Mouse (Mus musculus): Measurements from ENCODE around the gene Gpsm2.

The Gpsm2 gene

GRCm38 (mm10) chr3:108722036-108722872 lies at the start of gene Gpsm2:
Gene Gpsm2, minus strand, starts transcription at chr3:108722309.
- DNase-seq (ENCODE audit: low spot score), result peak; percentile 88

- no peak for DNase-seq (ENCODE audit: low spot score)
Measured at GRCm38 (mm10) chr3:108770725-108771368, 48.7 kb upstream of the Gpsm2 start.

GRCm38 (mm10) chr3:108769547-108769946 lies 47.4 kb upstream of the Gpsm2 start:
- DNase-seq (ENCODE audit: low spot score), result no peak

GRCm38 (mm10) chr3:108767416-108767815 lies 45.3 kb upstream of the Gpsm2 start:
- DNase-seq (ENCODE audit: low spot score), result no peak

- DNase-seq (ENCODE audit: low spot score), result no peak
Measured at GRCm38 (mm10) chr3:108766943-108767342, 44.8 kb upstream of the Gpsm2 start.

GRCm38 (mm10) chr3:108765476-108765875 lies 43.4 kb upstream of the Gpsm2 start:
- DNase-seq (ENCODE audit: low spot score), result no peak

GRCm38 (mm10) chr3:108764976-108765375 lies 42.9 kb upstream of the Gpsm2 start:
- no peak for DNase-seq (ENCODE audit: low spot score)

- no peak for DNase-seq (ENCODE audit: low spot score)
Measured at GRCm38 (mm10) chr3:108763691-108764090, 41.6 kb upstream of the Gpsm2 start.

GRCm38 (mm10) chr3:108762597-108763111 lies 40.5 kb upstream of the Gpsm2 start:
- no peak for DNase-seq (ENCODE audit: low spot score)

- DNase-seq (ENCODE audit: low spot score), result no peak
Measured at GRCm38 (mm10) chr3:108759566-108760420, 37.7 kb upstream of the Gpsm2 start.

- DNase-seq (ENCODE audit: low spot score), result no peak
Measured at GRCm38 (mm10) chr3:108757570-108757969, 35.5 kb upstream of the Gpsm2 start.

GRCm38 (mm10) chr3:108756131-108756530 lies 34.0 kb upstream of the Gpsm2 start:
- no peak for DNase-seq (ENCODE audit: low spot score)

GRCm38 (mm10) chr3:108755542-108755941 lies 33.4 kb upstream of the Gpsm2 start:
- DNase-seq (ENCODE audit: low spot score), result no peak

GRCm38 (mm10) chr3:108754541-108754940 lies 32.4 kb upstream of the Gpsm2 start:
- no peak for DNase-seq (ENCODE audit: low spot score)

GRCm38 (mm10) chr3:108751691-108752090 lies 29.6 kb upstream of the Gpsm2 start:
- no peak for DNase-seq (ENCODE audit: low spot score)

- no peak for DNase-seq (ENCODE audit: low spot score)
Measured at GRCm38 (mm10) chr3:108751061-108751460, 29.0 kb upstream of the Gpsm2 start.

- no peak for DNase-seq (ENCODE audit: low spot score)
Measured at GRCm38 (mm10) chr3:108744060-108744459, 22.0 kb upstream of the Gpsm2 start.

GRCm38 (mm10) chr3:108739045-108739708 lies 17.1 kb upstream of the Gpsm2 start, which contains the start of gene Aknad1:
Gene Aknad1, plus strand, starts transcription at chr3:108739658.
- DNase-seq (ENCODE audit: low spot score), result no peak

- DNase-seq (ENCODE audit: low spot score), result no peak
Measured at GRCm38 (mm10) chr3:108737761-108738160, 15.7 kb upstream of the Gpsm2 start.

- no peak for DNase-seq (ENCODE audit: low spot score)
Measured at GRCm38 (mm10) chr3:108730316-108730715, 8.2 kb upstream of the Gpsm2 start.

- no peak for DNase-seq (ENCODE audit: low spot score)
Measured at GRCm38 (mm10) chr3:108727776-108728175, 5.7 kb upstream of the Gpsm2 start.

GRCm38 (mm10) chr3:108727344-108727743 lies 5.2 kb upstream of the Gpsm2 start:
- no peak for DNase-seq (ENCODE audit: low spot score)

All from urinary bladder, postnatal 10 days (tissue).